ENCODE assay signal across 9 mouse cellular contexts in the genomic region with DNA sequence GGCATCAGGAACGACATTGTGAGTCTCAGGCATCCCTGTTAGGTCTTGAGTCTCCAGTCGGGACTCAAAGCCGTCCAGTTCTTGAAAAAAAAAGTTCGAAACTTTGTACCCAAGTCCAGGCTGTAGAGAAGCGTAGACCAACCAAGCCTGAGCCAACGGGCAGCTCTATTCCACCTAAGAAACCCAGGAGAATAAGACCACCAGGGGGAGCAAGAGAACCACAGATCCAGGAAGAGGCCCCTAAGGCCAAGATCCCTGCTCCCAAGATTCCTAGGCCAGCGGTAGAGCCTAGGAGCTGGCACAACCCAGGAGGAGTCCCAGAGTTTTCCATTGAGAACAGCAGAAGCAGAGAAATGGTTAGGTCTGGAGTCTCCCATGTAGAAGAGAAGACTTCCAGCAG. TPM values are rescaled to one million over a fixed set of nuclear protein-coding genes. Genes with fewer than 3 reads are reported as not detected.
DNase-seq lines count a peak whose midpoint lies in the region; ATAC-seq and TF ChIP-seq lines count a peak whose summit lies in the region.
"Had no signal": no experiment of that assay in that cellular context is flagged by ENCODE, and none has a peak within 500 bp of the region (broad histone marks: within the 10 kb centered on the region; RNA-seq: fewer than 3 reads in every experiment).

No protein-coding gene starts in this region.

- DNase-seq in kidney, adult 11 months = peak; percentile 70
- DNase-seq in brain, embryonic 14.5 days (ENCODE audit: low read depth) = peak; percentile 88
- DNase-seq in left cerebral cortex, adult 11 months (ENCODE audit: low spot score) = peak; percentile 78
- DNase-seq in naive thymus-derived CD4-positive, alpha-beta T cell, adult 2 months (ENCODE audit: low read depth) = peak; percentile 78
- DNase-seq in testis, postnatal 10 days (ENCODE audit: low spot score) = peak; percentile 81

- H3K9ac ChIP-seq in kidney, embryonic 16.5 days (replicated peaks; ENCODE audit: low read length) = no peak overlapping the region
- no peak overlapping the region for H3K9ac ChIP-seq in hindbrain, embryonic 16.5 days (ENCODE audit: low read depth, low read length)
- H3K9ac ChIP-seq: midbrain, embryonic 12.5 days had no signal

- no peak overlapping the region for H3K4me2 ChIP-seq in kidney, embryonic 16.5 days (replicated peaks; ENCODE audit: low read depth, low read length)
- no peak overlapping the region for H3K4me2 ChIP-seq in hindbrain, embryonic 16.5 days (ENCODE audit: low read length)
- H3K4me2 ChIP-seq: midbrain, embryonic 12.5 days had no signal

- peaks cover 3% of the 10 kb centered on the region; the same call in 1 of the 2 replicates for H3K4me1 ChIP-seq in kidney, embryonic 16.5 days (ENCODE audit: insufficient read depth, low read length)
- H3K4me1 ChIP-seq in hindbrain, embryonic 16.5 days (ENCODE audit: control insufficient read depth, insufficient read depth, low read depth, low read length) = no peaks in the 10 kb centered on the region

- no peak overlapping the region for H3K27ac ChIP-seq in kidney, embryonic 16.5 days (ENCODE audit: low read length)
- H3K27ac ChIP-seq in hindbrain, embryonic 16.5 days (ENCODE audit: low read depth, low read length) = no peak overlapping the region
- H3K27ac ChIP-seq: midbrain, embryonic 12.5 days had no signal

- peak; percentile 83 for TF ChIP-seq CTCF in brain, embryonic 14.5 days (IDR thresholded peaks at IDR 0.05; ENCODE audit: borderline replicate concordance, extremely low read depth, insufficient read depth, insufficient read length)

- peaks cover 37% of the 10 kb centered on the region for H3K27me3 ChIP-seq in kidney, embryonic 16.5 days (ENCODE audit: insufficient read depth, low read length)
- peaks cover 21% of the 10 kb centered on the region for H3K27me3 ChIP-seq in hindbrain, embryonic 16.5 days (replicated peaks; ENCODE audit: control insufficient read depth, insufficient read depth, low read length)

- ATAC-seq in kidney, embryonic 16.5 days (ENCODE audit: low FRiP score, low TSS enrichment) = no peak
- ATAC-seq in erythroid progenitor cell, adult 5-6 weeks (replicated peaks; ENCODE audit: low FRiP score, poor library complexity, severe bottlenecking) = peak; percentile 55
- ATAC-seq in hindbrain, embryonic 16.5 days = 0 out of 2 replicates have a peak, but pooled peaks have one; percentile 56

- 18% methylated on average over 7 of the region's 7 CpGs for WGBS in kidney, embryonic 16.5 days
- WGBS in hindbrain, embryonic 16.5 days = 21% methylated on average over 7 of the region's 7 CpGs

- no peak overlapping the region for H3K4me3 ChIP-seq in kidney, embryonic 16.5 days (ENCODE audit: low read length)
- H3K4me3 ChIP-seq in hindbrain, embryonic 16.5 days (ENCODE audit: low read length) = no peak overlapping the region
- H3K4me3 ChIP-seq: midbrain, embryonic 12.5 days had no signal

- no peaks in the 10 kb centered on the region for H3K36me3 ChIP-seq in kidney, embryonic 16.5 days (ENCODE audit: insufficient read depth, low read length)
- no peaks in the 10 kb centered on the region for H3K36me3 ChIP-seq in hindbrain, embryonic 16.5 days (ENCODE audit: control insufficient read depth, insufficient read depth, low read length)
- H3K36me3 ChIP-seq: midbrain, embryonic 12.5 days had no signal

- TF ChIP-seq POLR2A in brain, embryonic 14.5 days (IDR thresholded peaks at IDR 0.05; ENCODE audit: borderline replicate concordance, extremely low read depth, insufficient read depth, insufficient read length, poor library complexity, severe bottlenecking) = no peak

- no peaks in the 10 kb centered on the region for H3K9me3 ChIP-seq in kidney, embryonic 16.5 days (ENCODE audit: low read length)
- no peaks in the 10 kb centered on the region for H3K9me3 ChIP-seq in hindbrain, embryonic 16.5 days (ENCODE audit: control insufficient read depth, low read length)
- H3K9me3 ChIP-seq: midbrain, embryonic 12.5 days had no signal

RNA-seq across cellular contexts. Expression of a gene that starts 4.3 kb away (rescaled TPM):
- polyA plus RNA-seq in kidney, embryonic 16.5 days (2015; fragmentation: Nextera tagmentation; extraction: Ambion mirVana) = 0.10 TPM in 1 of 2 replicates, not detected in the other
- 0.07 and 0.10 TPM in 2 replicates for polyA plus RNA-seq in brain, embryonic 14.5 days (2012; rRNA removed)
- total RNA-seq in erythroid progenitor cell, adult 5-6 weeks (2015; ENCODE audit: low replicate concordance) = not detected in 2 replicates
- total RNA-seq in erythroid progenitor cell, adult 5-6 weeks (2017; ENCODE audit: low replicate concordance) = not detected in 2 replicates
- 0.06 and 0.11 TPM in 2 replicates for polyA plus RNA-seq in hindbrain, embryonic 16.5 days (2015; fragmentation: Nextera tagmentation; extraction: Ambion mirVana)

RNA-seq across cellular contexts. Expression of a gene that starts 6.6 kb away (rescaled TPM):
- polyA plus RNA-seq in kidney, embryonic 16.5 days (2015; fragmentation: Nextera tagmentation; extraction: Ambion mirVana) = not detected in 2 replicates
- 0.01 TPM in 1 of 2 replicates, not detected in the other for polyA plus RNA-seq in brain, embryonic 14.5 days (2012; rRNA removed)
- total RNA-seq in erythroid progenitor cell, adult 5-6 weeks (2015; ENCODE audit: low replicate concordance) = not detected in 2 replicates
- total RNA-seq in erythroid progenitor cell, adult 5-6 weeks (2017; ENCODE audit: low replicate concordance) = not detected in 2 replicates
- not detected in 2 replicates for polyA plus RNA-seq in hindbrain, embryonic 16.5 days (2015; fragmentation: Nextera tagmentation; extraction: Ambion mirVana)
- polyA plus RNA-seq: midbrain, embryonic 12.5 days had no signal

RNA-seq across cellular contexts. Expression of a gene that starts 18.1 kb away (rescaled TPM):
- 283 and 300 TPM in 2 replicates for polyA plus RNA-seq in kidney, embryonic 16.5 days (2015; fragmentation: Nextera tagmentation; extraction: Ambion mirVana)
- 143 and 191 TPM in 2 replicates for polyA plus RNA-seq in brain, embryonic 14.5 days (2012; rRNA removed)
- total RNA-seq in erythroid progenitor cell, adult 5-6 weeks (2015; ENCODE audit: low replicate concordance) = 62.7 and 97.3 TPM in 2 replicates
- 46.7 and 52.1 TPM in 2 replicates for total RNA-seq in erythroid progenitor cell, adult 5-6 weeks (2017; ENCODE audit: low replicate concordance)
- 254 and 268 TPM in 2 replicates for polyA plus RNA-seq in hindbrain, embryonic 16.5 days (2015; fragmentation: Nextera tagmentation; extraction: Ambion mirVana)

RNA-seq across cellular contexts. Expression of a gene that starts 31.8 kb away (rescaled TPM):
- 28.4 and 28.9 TPM in 2 replicates for polyA plus RNA-seq in kidney, embryonic 16.5 days (2015; fragmentation: Nextera tagmentation; extraction: Ambion mirVana)
- 44.4 and 50.1 TPM in 2 replicates for polyA plus RNA-seq in brain, embryonic 14.5 days (2012; rRNA removed)
- 21.0 and 34.2 TPM in 2 replicates for total RNA-seq in erythroid progenitor cell, adult 5-6 weeks (2015; ENCODE audit: low replicate concordance)
- total RNA-seq in erythroid progenitor cell, adult 5-6 weeks (2017; ENCODE audit: low replicate concordance) = 7.9 and 10.7 TPM in 2 replicates
- polyA plus RNA-seq in hindbrain, embryonic 16.5 days (2015; fragmentation: Nextera tagmentation; extraction: Ambion mirVana) = 53.7 and 56.1 TPM in 2 replicates
